Mouse (Mus musculus) lung, adult 2 months (tissue): ENCODE measurements around the gene Tmem269.

Source experiments
- CTCF ChIP-seq: fragments of 200-500 bp; IDR thresholded peaks from 2 replicates; pipeline ENCODE4 v1.5.1; 2011; ENCODE audit warnings: mild to moderate bottlenecking, low read length, control low read depth; ENCODE audit not compliant: insufficient read depth
- POLR2A ChIP-seq: fragments of 200-500 bp; IDR thresholded peaks from 2 replicates; pipeline ENCODE4 v1.6.1; 2011; ENCODE audit warnings: low read depth, mild to moderate bottlenecking, control low read depth, low read length, borderline replicate concordance; ENCODE audit errors: extremely low read depth

- TF ChIP-seq POLR2A (no peak), CTCF (no peak)
These were observed 1.4 kb downstream of the Tmem269 start for GRCm38 (mm10) chr4:119216667-119217066.
